Mouse (Mus musculus): Measurements from ENCODE around the gene Bckdhb. TPM values are rescaled to one million over a fixed set of nuclear protein-coding genes. Genes with fewer than 3 reads are reported as not detected.
"Not testable (repeated sequence)": the region's sequence is repeated elsewhere in the genome, so short reads cannot be mapped to it uniquely, and the experiment has no call there.

Gene Bckdhb
- total RNA-seq, 2 experiments from 2014 or later, result 92.4 to 100 TPM

- intact Hi-C loops (cut with DNase I), result no loop called here
- peak; percentile 31 for DNase-seq (ENCODE audit: low spot score)
These were observed 37.4 kb downstream of the Bckdhb start for GRCm38 (mm10) chr9:83962098-83963086.

GRCm38 (mm10) chr9:83963296-83963695 is 38.4 kb downstream of the Bckdhb start:
- intact Hi-C loops (cut with DNase I), result no loop called here
- no peak for DNase-seq (ENCODE audit: low spot score)

GRCm38 (mm10) chr9:83964376-83964775 is 39.4 kb downstream of the Bckdhb start:
- intact Hi-C loops (cut with DNase I), result no loop called here
- DNase-seq (ENCODE audit: low spot score), result no peak

- no peak for DNase-seq (ENCODE audit: low spot score)
- intact Hi-C loops (cut with DNase I), result no loop called here
These were observed 42.6 kb downstream of the Bckdhb start for GRCm38 (mm10) chr9:83967439-83968050.

DNA sequence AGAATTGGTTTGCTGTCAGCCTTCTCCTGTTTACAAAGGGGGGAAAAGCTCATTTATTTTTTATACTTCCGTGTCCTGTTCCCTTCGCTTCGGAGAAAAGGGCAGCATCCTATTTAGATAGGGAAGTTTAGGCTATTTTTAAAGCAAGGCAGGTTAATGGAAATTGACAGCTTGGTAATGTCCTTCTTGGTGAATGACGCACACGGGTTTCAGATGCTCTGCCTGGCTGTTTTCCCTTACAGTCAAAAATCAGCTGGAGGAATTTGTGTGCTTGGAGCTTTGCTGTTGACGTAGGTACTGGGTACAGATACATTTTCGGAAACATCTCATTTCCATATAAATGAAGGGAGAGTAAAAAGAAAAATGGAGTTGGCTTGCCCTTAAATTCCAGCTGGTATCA is 44.4 kb downstream of the Bckdhb start:
- no peak for DNase-seq (ENCODE audit: low spot score)
- intact Hi-C loops (cut with DNase I), result no loop called here

- intact Hi-C loops (cut with DNase I), result no loop called here
- DNase-seq (ENCODE audit: low spot score), result no peak
These were observed 48.5 kb downstream of the Bckdhb start for GRCm38 (mm10) chr9:83973467-83973866.

DNA sequence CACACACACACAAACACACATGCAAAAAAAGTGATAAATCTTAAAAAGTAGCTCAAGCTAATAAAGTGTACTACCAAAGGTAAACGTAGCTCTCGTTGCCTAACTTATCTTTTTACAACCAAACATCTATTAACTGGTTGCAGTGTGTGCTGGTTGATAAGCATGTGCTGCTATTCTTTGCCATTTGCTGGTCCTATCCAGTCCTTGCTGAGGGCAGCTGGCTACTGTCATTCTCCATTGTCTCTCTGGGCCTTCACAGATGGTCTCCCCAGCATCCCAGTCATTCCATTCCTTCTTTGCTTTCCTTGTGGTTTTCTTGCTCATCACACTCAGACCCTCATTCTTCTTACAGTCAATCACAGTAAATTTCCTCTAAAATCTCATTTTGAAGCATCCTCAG is 50.9 kb downstream of the Bckdhb start:
- intact Hi-C loops (cut with DNase I), result no loop called here
- no peak for DNase-seq (ENCODE audit: low spot score)

- intact Hi-C loops (cut with DNase I), result no loop called here
- DNase-seq (ENCODE audit: low spot score), result no peak
These were observed 56.3 kb downstream of the Bckdhb start for GRCm38 (mm10) chr9:83981234-83981633.

DNA sequence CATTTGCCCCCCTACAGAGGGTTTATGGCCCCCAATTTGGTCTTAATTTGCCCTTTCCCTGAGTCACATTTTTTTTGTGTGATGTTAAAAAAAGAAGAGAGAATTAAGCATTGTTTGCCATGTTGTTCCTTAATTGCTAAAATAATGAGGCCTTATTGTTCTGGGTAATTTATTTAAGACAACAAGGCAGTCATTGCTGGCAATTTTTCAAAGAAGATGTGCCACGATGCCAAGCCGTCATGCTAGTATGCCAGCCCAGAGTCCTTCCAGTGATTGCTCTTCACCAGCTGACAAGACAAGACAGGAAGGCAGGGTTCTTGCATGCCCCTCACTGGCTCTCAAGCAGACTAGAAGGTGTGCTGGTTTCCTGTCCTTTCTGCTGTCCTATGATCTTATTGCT is 84.0 kb downstream of the Bckdhb start:
- DNase-seq (ENCODE audit: low spot score), result no peak
- intact Hi-C loops (cut with DNase I), result no loop called here

DNA sequence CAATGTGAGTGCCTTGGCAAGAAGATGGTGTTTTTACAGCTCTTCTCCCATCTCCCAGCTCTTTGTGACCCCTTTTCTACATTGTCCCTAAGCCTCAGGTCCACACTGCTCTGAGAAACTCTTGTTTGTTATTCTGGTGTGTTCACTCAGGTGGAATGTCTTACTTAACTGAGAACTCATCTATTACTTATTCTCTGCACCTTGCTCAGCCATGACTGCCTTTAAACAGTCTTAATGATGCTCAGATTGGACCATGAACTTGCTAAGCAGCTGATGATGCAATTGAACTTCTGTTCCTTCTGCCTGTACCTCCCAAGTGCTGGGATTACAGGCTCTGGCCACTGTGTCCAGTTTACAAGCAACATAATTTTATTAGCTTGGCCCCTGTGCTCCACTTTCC is 86.2 kb downstream of the Bckdhb start:
- intact Hi-C loops (cut with DNase I), result loop anchor here (10.0 kb wide), 1 partner anchor 234 kb away; no protein-coding TSS in a partner anchor
- no peak for DNase-seq (ENCODE audit: low spot score)

DNA sequence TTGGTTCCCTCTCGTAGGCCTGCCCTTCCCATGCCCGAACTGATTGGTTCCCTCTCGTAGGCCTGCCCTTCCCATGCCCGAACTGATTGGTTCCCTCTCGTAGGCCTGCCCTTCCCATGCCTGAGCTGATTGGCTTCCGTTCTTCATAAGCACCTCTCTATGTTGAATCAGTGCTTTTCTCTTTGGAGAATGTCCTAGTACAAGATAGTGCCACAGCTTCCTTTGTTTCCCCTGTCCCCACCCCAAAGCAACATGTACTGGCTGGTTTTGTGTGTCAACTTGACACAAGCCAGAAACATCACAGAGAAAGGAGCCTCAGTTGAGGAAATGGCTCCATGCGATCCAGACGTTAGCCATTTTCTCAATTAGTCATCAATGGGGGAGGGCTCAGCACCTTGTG is 93.2 kb downstream of the Bckdhb start:
- DNase-seq (ENCODE audit: low spot score), result not testable (repeated sequence)
- intact Hi-C loops (cut with DNase I), result loop anchor here (10.0 kb wide), 1 partner anchor 227 kb away; no protein-coding TSS in a partner anchor

DNA sequence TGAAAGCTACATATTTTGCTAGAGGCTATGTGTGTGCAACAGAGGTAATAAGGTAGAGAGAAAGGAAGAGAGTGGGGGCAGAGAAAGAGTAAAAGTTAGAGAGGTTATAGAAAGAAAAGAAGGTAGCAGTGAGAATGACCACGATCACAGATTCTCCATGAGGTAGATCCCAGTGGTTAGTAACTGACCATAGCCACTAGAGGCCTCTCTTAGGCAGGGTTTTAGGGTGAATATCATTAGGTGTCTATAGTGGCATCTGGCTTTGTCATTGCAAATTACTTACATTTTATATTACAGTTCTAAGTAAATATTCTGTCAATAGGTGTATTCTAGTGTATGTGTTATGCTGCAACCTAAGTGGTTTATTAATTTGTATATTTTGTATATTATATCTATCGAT is 94.7 kb downstream of the Bckdhb start:
- intact Hi-C loops (cut with DNase I), result loop anchor here (10.0 kb wide), 1 partner anchor 225 kb away; no protein-coding TSS in a partner anchor

GRCm38 (mm10) chr9:84021189-84021588 is 96.2 kb downstream of the Bckdhb start:
- DNase-seq (ENCODE audit: low spot score), result no peak

More for the DNA sequence above, 94.7 kb downstream of the Bckdhb start:
- no peak for DNase-seq (ENCODE audit: low spot score)

GRCm38 (mm10) chr9:84028120-84028519 is 103.2 kb downstream of the Bckdhb start:
- no peak for DNase-seq (ENCODE audit: low spot score)
- intact Hi-C loops (cut with DNase I), result no loop called here

More at GRCm38 (mm10) chr9:84021189-84021588, 96.2 kb downstream of the Bckdhb start:
- intact Hi-C loops (cut with DNase I), result no loop called here

DNA sequence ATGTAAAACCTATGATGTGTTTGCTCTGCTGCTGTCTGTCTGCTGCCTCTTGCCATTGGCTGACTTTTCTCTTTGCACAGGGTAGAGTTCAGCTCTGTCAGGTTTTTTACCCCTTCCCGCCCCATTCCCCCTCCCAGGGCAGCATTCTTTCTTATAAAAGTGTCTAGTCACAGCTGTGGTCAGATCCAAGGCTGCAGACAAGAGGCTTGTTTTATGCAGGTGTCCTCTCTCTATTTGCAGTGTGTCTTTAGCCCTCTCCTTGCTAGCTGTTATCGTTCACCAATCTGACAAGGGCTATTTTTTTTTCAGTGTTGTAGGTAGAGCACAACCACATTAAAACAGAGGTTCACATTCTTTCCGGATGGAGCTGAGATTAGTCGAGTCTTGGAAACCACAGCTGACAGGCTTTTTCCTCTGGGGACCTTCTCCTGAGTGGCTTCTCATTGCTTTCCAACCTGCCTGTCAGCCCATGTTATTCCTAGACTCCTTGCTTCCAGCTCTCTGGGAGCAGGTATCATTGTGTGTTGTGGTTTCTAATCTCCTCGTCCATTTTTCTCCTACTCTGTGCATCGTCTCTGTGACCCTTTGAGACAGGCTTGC is 105.8 kb downstream of the Bckdhb start:
- DNase-seq (ENCODE audit: low spot score), result no peak
- intact Hi-C loops (cut with DNase I), result no loop called here

GRCm38 (mm10) chr9:84031406-84031805 is 106.5 kb downstream of the Bckdhb start:
- no peak for DNase-seq (ENCODE audit: low spot score)
- intact Hi-C loops (cut with DNase I), result no loop called here

GRCm38 (mm10) chr9:84032669-84033341 is 107.9 kb downstream of the Bckdhb start:
- intact Hi-C loops (cut with DNase I), result no loop called here
- peak; percentile 6 for DNase-seq (ENCODE audit: low spot score)

- intact Hi-C loops (cut with DNase I), result no loop called here
- DNase-seq (ENCODE audit: low spot score), result no peak
These were observed 111.1 kb downstream of the Bckdhb start for GRCm38 (mm10) chr9:84036046-84036445.

DNA sequence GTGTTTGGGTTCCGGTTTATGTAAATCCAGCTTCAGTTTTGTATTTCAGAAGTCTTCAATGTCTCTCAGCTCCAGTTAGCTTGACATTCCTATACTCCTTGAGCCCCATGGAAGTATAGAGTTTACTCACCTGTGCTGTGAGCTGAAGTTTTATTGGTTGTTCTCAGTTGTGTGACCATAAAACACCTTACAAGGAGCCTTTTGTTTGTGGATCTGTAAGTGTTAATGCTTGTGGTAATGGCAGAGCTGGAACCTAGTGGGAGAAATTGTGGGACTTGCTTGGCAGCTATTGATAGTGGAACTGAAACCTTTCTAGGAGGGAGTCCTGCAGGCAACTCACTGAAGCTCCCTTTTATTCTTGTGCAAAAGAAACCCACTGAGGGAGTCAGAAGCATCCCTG is 112.3 kb downstream of the Bckdhb start:
- intact Hi-C loops (cut with DNase I), result no loop called here
- DNase-seq (ENCODE audit: low spot score), result no peak

DNA sequence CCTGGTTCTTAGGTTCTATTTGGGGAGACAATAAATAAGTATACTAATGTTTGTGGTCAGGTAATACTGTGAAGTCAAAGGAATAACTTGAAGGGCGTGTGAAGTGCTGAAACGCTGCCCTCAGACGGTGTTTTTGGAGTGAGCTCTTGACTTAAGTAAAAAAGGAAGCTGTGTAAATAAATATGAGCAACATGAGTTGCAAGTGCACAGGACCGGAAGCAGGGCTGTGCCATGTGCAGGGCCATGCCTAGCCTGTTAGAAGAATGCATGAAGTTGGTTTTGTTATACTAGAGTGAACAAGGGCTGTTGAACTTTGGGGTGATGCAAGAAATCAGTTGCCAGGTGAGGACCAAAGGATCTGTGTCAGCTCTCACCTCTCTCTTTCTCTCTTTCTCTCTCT is 114.0 kb downstream of the Bckdhb start:
- intact Hi-C loops (cut with DNase I), result no loop called here
- no peak for DNase-seq (ENCODE audit: low spot score)

Measured in heart, postnatal 25 days (tissue).